In genomic region chr6:91788311-91788798, GRCm38 (mm10) we compare ENCODE assay signal across 16 mouse cellular contexts.
"Had no signal": no experiment of that assay in that cellular context is flagged by ENCODE, and none has a peak within 500 bp of the region (broad histone marks: within the 10 kb centered on the region; RNA-seq: fewer than 3 reads in every experiment).

No protein-coding gene starts in this region.

- H3K9ac ChIP-seq: limb, embryonic 13.5 days; liver, embryonic 12.5 days; liver, embryonic 15.5 days; lung, embryonic 15.5 days had no signal

- ATAC-seq: liver, embryonic 12.5 days had no signal

- H3K36me3 ChIP-seq: limb, embryonic 10.5 days; limb, embryonic 13.5 days; liver, embryonic 12.5 days; liver, embryonic 15.5 days; lung, embryonic 15.5 days; midbrain, embryonic 10.5 days had no signal

- H3K27me3 ChIP-seq: limb, embryonic 13.5 days; liver, embryonic 12.5 days; liver, embryonic 15.5 days; lung, embryonic 15.5 days had no signal

- H3K4me2 ChIP-seq: limb, embryonic 13.5 days; liver, embryonic 12.5 days; liver, embryonic 15.5 days; lung, embryonic 15.5 days had no signal

- DNase-seq: kidney, postnatal 14 days; kidney, postnatal 4 days; liver; lung, adult 18-20 months; lung, postnatal 10 days; lung, postnatal 36 days; midbrain, embryonic 14.5 days; thymus, adult 18-20 months; thymus, postnatal 36 days had no signal

- H3K4me3 ChIP-seq: limb, embryonic 10.5 days; limb, embryonic 13.5 days; liver, embryonic 12.5 days; liver, embryonic 15.5 days; lung, embryonic 15.5 days; megakaryocyte, embryonic 14.5 days; midbrain, embryonic 10.5 days had no signal

- H3K27ac ChIP-seq: limb, embryonic 10.5 days; limb, embryonic 13.5 days; liver, embryonic 12.5 days; liver, embryonic 15.5 days; lung, embryonic 15.5 days; midbrain, embryonic 10.5 days had no signal

- H3K4me1 ChIP-seq: limb, embryonic 13.5 days; liver, embryonic 12.5 days; liver, embryonic 15.5 days; lung, embryonic 15.5 days had no signal

- H3K9me3 ChIP-seq: limb, embryonic 10.5 days; limb, embryonic 13.5 days; liver, embryonic 12.5 days; liver, embryonic 15.5 days; lung, embryonic 15.5 days; megakaryocyte, embryonic 14.5 days; midbrain, embryonic 10.5 days had no signal
